Mouse (Mus musculus): ENCODE measurements around the gene Zbtb37.

GRCm38 (mm10) chr1:161077243-161077642, 42.6 kb upstream of the Zbtb37 start:
- no peak for TF ChIP-seq CTCF (IDR thresholded peaks at IDR 0.05; ENCODE audit: borderline replicate concordance, control insufficient read depth, extremely low read depth, insufficient read depth, low read length, poor library complexity)
- TF ChIP-seq POLR2A (IDR thresholded peaks at IDR 0.05; ENCODE audit: control insufficient read depth, extremely low read depth, insufficient read depth, low read length, poor library complexity), result no peak
